Mouse (Mus musculus): ENCODE results near the gene Psmd11. TPM values are rescaled to one million over a fixed set of nuclear protein-coding genes. Genes with fewer than 3 reads are reported as not detected.
"Not testable (repeated sequence)": the region's sequence is repeated elsewhere in the genome, so short reads cannot be mapped to it uniquely, and the experiment has no call there.

Gene Psmd11
- total and polyA plus RNA-seq, 3 experiments: 50.1 to 186 (median 109) TPM

GRCm38 (mm10) chr11:80449859-80450258 is 21.4 kb downstream of the Psmd11 start:
- Histone ChIP-seq H3K36me3 (replicated peaks) (peaks cover 86% of the 10 kb centered on the region), H3K27me3 (ENCODE audit: insufficient read depth, low read length) (no peaks in the 10 kb centered on the region), H3K4me3 (ENCODE audit: low read depth, low read length) (no peak overlapping the region), H3K4me1 (ENCODE audit: insufficient read depth, low read depth, low read length) (peaks cover 28% of the 10 kb centered on the region), H3K9me3 (replicated peaks) (no peaks in the 10 kb centered on the region)
- ATAC-seq (ENCODE audit: extremely low read depth, insufficient number of reproducible peaks, low FRiP score, poor library complexity, severe bottlenecking) (no peak), DNase-seq (ENCODE audit: low spot score) (no peak)
- TF ChIP-seq TAL1 (conservative IDR thresholded peaks at IDR 0.05; ENCODE audit: low read depth, low read length): no peak
- no peak for TF ChIP-seq CTCF (IDR thresholded peaks at IDR 0.05; ENCODE audit: low read depth, low read length)
- no peak for TF ChIP-seq GATA2 (IDR thresholded peaks at IDR 0.05; ENCODE audit: borderline replicate concordance, low read depth, low read length)
- TF ChIP-seq GATA1 (IDR thresholded peaks at IDR 0.05; ENCODE audit: borderline replicate concordance, low read length): no peak
- TF ChIP-seq POLR2AphosphoS5 (IDR thresholded peaks at IDR 0.05; ENCODE audit: insufficient replicate concordance, low read depth, low read length): no peak

GRCm38 (mm10) chr11:80452242-80452641 is 23.8 kb downstream of the Psmd11 start:
- Histone ChIP-seq H3K4me3 (ENCODE audit: low read depth, low read length) (no peak overlapping the region), H3K9me3 (replicated peaks) (no peaks in the 10 kb centered on the region), H3K36me3 (replicated peaks) (peaks cover 88% of the 10 kb centered on the region), H3K27me3 (ENCODE audit: insufficient read depth, low read length) (no peaks in the 10 kb centered on the region), H3K4me1 (ENCODE audit: insufficient read depth, low read depth, low read length) (peaks cover 28% of the 10 kb centered on the region)
- DNase-seq (ENCODE audit: low spot score) (no peak), ATAC-seq (ENCODE audit: extremely low read depth, insufficient number of reproducible peaks, low FRiP score, poor library complexity, severe bottlenecking) (peak; percentile 54)
- no peak for TF ChIP-seq CTCF (IDR thresholded peaks at IDR 0.05; ENCODE audit: low read depth, low read length)
- TF ChIP-seq POLR2AphosphoS5 (IDR thresholded peaks at IDR 0.05; ENCODE audit: insufficient replicate concordance, low read depth, low read length): no peak
- no peak for TF ChIP-seq GATA2 (IDR thresholded peaks at IDR 0.05; ENCODE audit: borderline replicate concordance, low read depth, low read length)

GRCm38 (mm10) chr11:80453198-80453597 is 24.8 kb downstream of the Psmd11 start:
- TF ChIP-seq GATA1 (IDR thresholded peaks at IDR 0.05; ENCODE audit: borderline replicate concordance, low read length) (no peak), POLR2AphosphoS5 (IDR thresholded peaks at IDR 0.05; ENCODE audit: insufficient replicate concordance, low read depth, low read length) (no peak), CTCF (IDR thresholded peaks at IDR 0.05; ENCODE audit: low read depth, low read length) (no peak), GATA2 (IDR thresholded peaks at IDR 0.05; ENCODE audit: borderline replicate concordance, low read depth, low read length) (no peak), TAL1 (conservative IDR thresholded peaks at IDR 0.05; ENCODE audit: low read depth, low read length) (no peak)
- peaks cover 89% of the 10 kb centered on the region for H3K36me3 ChIP-seq (replicated peaks)
- DNase-seq (ENCODE audit: low spot score) (no peak), ATAC-seq (ENCODE audit: extremely low read depth, insufficient number of reproducible peaks, low FRiP score, poor library complexity, severe bottlenecking) (no peak)
- H3K27me3 ChIP-seq (ENCODE audit: insufficient read depth, low read length): no peaks in the 10 kb centered on the region
- no peak overlapping the region for H3K4me3 ChIP-seq (ENCODE audit: low read depth, low read length)
- peaks cover 28% of the 10 kb centered on the region for H3K4me1 ChIP-seq (ENCODE audit: insufficient read depth, low read depth, low read length)
- H3K9me3 ChIP-seq (replicated peaks): no peaks in the 10 kb centered on the region

- not testable (repeated sequence) for H3K9me3 ChIP-seq (replicated peaks); ATAC-seq (ENCODE audit: extremely low read depth, insufficient number of reproducible peaks, low FRiP score, poor library complexity, severe bottlenecking); DNase-seq (ENCODE audit: low spot score); H3K4me3 ChIP-seq (ENCODE audit: low read depth, low read length); H3K27me3 ChIP-seq (ENCODE audit: insufficient read depth, low read length); H3K4me1 ChIP-seq (ENCODE audit: insufficient read depth, low read depth, low read length)
- H3K36me3 ChIP-seq (replicated peaks): peaks cover 92% of the 10 kb centered on the region
Observed at GRCm38 (mm10) chr11:80463605-80464130, 35.3 kb downstream of the Psmd11 start.

- Histone ChIP-seq H3K4me1 (ENCODE audit: insufficient read depth, low read depth, low read length) (peaks cover 18% of the 10 kb centered on the region), H3K36me3 (replicated peaks) (peaks cover 83% of the 10 kb centered on the region), H3K27me3 (ENCODE audit: insufficient read depth, low read length) (no peaks in the 10 kb centered on the region), H3K9me3 (replicated peaks) (no peaks in the 10 kb centered on the region), H3K4me3 (ENCODE audit: low read depth, low read length) (no peak overlapping the region)
- TF ChIP-seq TAL1 (conservative IDR thresholded peaks at IDR 0.05; ENCODE audit: low read depth, low read length): no peak
- no peak for TF ChIP-seq GATA1 (IDR thresholded peaks at IDR 0.05; ENCODE audit: borderline replicate concordance, low read length)
- TF ChIP-seq POLR2AphosphoS5 (IDR thresholded peaks at IDR 0.05; ENCODE audit: insufficient replicate concordance, low read depth, low read length): no peak
- TF ChIP-seq CTCF (IDR thresholded peaks at IDR 0.05; ENCODE audit: low read depth, low read length): no peak
- TF ChIP-seq GATA2 (IDR thresholded peaks at IDR 0.05; ENCODE audit: borderline replicate concordance, low read depth, low read length): no peak
- ATAC-seq (ENCODE audit: extremely low read depth, insufficient number of reproducible peaks, low FRiP score, poor library complexity, severe bottlenecking) (no peak), DNase-seq (ENCODE audit: low spot score) (no peak)
Observed at GRCm38 (mm10) chr11:80471836-80472605, 43.6 kb downstream of the Psmd11 start.

GRCm38 (mm10) chr11:80474175-80474691 is 45.8 kb downstream of the Psmd11 start:
- H3K27me3 ChIP-seq (ENCODE audit: insufficient read depth, low read length): no peaks in the 10 kb centered on the region; the same call in 1 of the 2 replicates
- no peak for TF ChIP-seq POLR2AphosphoS5 (IDR thresholded peaks at IDR 0.05; ENCODE audit: insufficient replicate concordance, low read depth, low read length)
- TF ChIP-seq GATA1 (IDR thresholded peaks at IDR 0.05; ENCODE audit: borderline replicate concordance, low read length): no peak
- no peak for TF ChIP-seq TAL1 (conservative IDR thresholded peaks at IDR 0.05; ENCODE audit: low read depth, low read length)
- TF ChIP-seq GATA2 (IDR thresholded peaks at IDR 0.05; ENCODE audit: borderline replicate concordance, low read depth, low read length): no peak
- no peak for TF ChIP-seq CTCF (IDR thresholded peaks at IDR 0.05; ENCODE audit: low read depth, low read length)
- no peak overlapping the region for H3K4me3 ChIP-seq (ENCODE audit: low read depth, low read length)
- DNase-seq (ENCODE audit: low spot score) (no peak), ATAC-seq (ENCODE audit: extremely low read depth, insufficient number of reproducible peaks, low FRiP score, poor library complexity, severe bottlenecking) (no peak)
- peaks cover 30% of the 10 kb centered on the region for H3K4me1 ChIP-seq (ENCODE audit: insufficient read depth, low read depth, low read length)
- peaks cover 73% of the 10 kb centered on the region for H3K36me3 ChIP-seq (replicated peaks)
- no peaks in the 10 kb centered on the region for H3K9me3 ChIP-seq (replicated peaks)

Data from G1E (cell line).